Mouse (Mus musculus) left cerebral cortex, adult 8-10 months (tissue): Measurements from ENCODE around the gene Pask. TPM values are rescaled to one million over a fixed set of nuclear protein-coding genes. Genes with fewer than 3 reads are reported as not detected.

ENCODE experiments used
- DNase-seq, 2 experiments: peaks; one replicate each; pipeline ENCODE4 v3.0.0; 2022; ENCODE audit warnings: low spot score in 2 of 2
- microRNA-seq, 2 experiments: library from miRNA; unstranded; fragments of <30 nt; microRNA quantifications; one replicate each; pipeline ENCODE4 v1.2.0; 2022
- total RNA-seq, 4 experiments: library from RNA; stranded (reverse); gene quantifications; 2 replicates each; pipeline ENCODE4 v1.2.4; 2022

Gene Pask
- total RNA-seq, 4 experiments from 2014 or later, result 5.8 to 13.6 (median 6.3) TPM

DNA sequence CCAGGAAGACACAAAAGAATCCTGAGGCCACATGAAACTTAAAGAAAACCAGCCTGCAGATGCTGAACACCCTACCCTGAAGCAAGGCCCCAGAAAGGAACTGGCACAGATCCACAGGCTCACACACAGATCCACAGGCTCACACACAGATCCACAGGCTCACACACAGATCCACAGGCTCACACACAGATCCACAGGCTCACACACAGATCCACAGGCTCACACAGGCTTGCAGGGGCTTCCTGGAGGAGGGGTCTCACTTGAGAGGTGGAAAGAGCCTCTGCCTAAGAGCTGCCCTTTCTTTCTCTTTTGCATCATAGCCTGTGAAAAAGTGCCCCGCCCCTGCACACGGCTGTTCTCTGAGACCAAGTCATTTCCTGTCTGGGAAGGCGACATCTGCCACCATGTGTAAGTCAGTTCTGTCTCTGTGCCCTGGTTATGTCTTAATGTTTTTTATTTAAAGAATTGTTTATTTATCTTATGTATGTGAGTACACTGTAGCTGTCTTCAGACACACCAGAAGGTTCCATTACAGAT is 53.5 kb downstream of the Pask start:
- DNase-seq, result no peak

DNA sequence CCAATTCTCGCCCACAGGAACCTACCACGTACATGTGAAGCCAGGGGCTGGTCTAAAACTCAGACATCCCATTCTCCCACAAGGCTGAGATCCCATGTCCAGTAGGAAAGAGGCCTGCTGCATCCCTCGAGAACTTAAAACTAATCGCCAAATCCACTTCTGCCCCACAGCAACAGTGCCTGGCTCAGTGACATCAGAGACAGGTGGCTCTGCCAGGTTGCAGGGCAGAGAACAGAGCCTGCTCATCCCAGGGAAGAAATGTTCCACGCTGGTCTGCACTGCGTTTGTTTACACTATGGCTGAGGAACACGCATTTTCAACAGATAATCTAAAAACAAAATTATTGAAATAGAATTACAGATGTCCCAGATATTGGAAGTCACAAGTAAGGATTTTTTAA is 66.2 kb downstream of the Pask start:
- DNase-seq, result no peak

DNA sequence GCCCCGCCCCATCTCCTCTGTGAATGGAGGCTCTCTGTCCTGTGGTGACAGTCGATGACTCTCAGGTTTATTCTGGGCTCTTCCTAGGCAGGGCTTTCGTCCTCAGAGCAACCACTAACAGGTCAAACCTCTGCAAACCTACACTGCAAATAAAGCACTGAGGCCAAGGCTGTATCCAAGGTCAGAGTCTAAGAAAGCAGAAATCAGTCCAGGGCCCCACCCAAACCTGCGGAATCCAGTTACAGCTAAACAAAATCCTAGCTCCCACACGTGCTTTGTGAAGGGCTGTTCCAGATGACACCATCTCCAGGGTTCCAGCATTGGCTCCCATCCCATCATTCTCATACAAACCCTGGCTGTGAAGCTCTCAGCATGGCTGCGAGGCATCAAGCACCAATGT is 67.7 kb downstream of the Pask start:
- no peak for DNase-seq

DNA sequence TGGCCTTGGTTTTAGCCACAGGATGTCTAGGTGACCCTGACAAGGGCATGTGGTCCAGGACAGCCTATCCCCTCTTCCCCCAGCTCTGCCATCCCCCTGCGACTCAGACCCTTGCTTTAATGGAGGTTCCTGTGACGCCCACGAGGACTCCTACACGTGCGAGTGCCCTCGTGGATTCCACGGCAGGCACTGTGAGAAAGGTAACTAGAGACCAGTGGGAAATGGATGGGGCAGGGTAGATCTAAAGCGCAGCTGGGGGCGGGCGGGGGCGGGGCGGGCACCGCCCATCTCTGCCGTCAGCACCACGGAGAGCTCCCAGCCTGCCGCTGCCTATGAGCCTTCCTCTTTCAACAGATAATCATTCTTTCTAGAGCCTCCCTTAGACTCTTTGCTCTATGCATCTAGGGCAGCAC is 70.9 kb downstream of the Pask start:
- DNase-seq, result no peak

- DNase-seq, result no peak
Observed at GRCm38 (mm10) chr1:93271751-93272150, 71.5 kb downstream of the Pask start.

GRCm38 (mm10) chr1:93270516-93271240 is 72.6 kb downstream of the Pask start:
- no peak for DNase-seq

DNA sequence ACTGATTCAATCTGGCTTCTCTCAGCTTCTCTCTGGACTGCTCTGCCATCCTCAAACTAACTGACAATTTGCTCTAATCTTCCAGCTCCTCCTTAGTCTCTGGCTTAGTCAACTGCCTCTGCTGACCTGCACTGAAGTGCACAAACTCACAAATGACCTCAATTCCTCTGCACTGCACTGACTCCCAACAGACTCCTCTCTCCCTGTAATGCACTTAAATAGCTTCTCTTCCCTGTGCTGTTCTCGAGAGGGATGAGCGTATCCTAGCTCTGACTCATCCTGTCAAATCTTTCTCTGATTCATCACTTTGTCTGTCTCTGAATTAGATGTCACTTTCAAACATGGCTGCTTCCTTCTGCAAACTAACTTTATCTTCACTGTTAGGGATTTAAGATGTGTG is 75.0 kb downstream of the Pask start:
- DNase-seq, result no peak

- DNase-seq, result no peak
Observed at GRCm38 (mm10) chr1:93267207-93267606, 76.1 kb downstream of the Pask start.

Small RNA genes within 50 kb of the gene (microRNA-seq; reads per million reads assigned to microRNA genes)
- 0 reads per million in 2 experiments for gene Mir6345
- gene Mir6901, result 0 reads per million in 2 experiments
- 0 reads per million in 2 experiments for gene Mir6902

Other genes starting within 250 kb of the Pask start
- gene Kif1a, start 241.5 kb downstream of the Pask start, total RNA-seq, result 100 to 1,000 TPM; 755 to 840 (median 807) TPM
- not detected for gene Agxt, start 208.2 kb downstream of the Pask start, total RNA-seq
- under 1 TPM in 1 of 4 experiments, not detected in 3; 0.27 TPM for gene 2310007B03Rik, start 182.5 kb downstream of the Pask start, total RNA-seq
- gene Crocc2, start 174.8 kb downstream of the Pask start, total RNA-seq, result under 1 TPM; 0.15 to 0.42 (median 0.20) TPM
- 10 to 100 TPM in 1 of 4 experiments, 1 to 10 TPM in 3; 7.4 to 11.0 (median 9.1) TPM for gene Sned1, start 107.6 kb downstream of the Pask start, total RNA-seq
- 10 to 100 TPM; 19.3 to 20.3 (median 20.0) TPM for gene Mterf4, start 37.6 kb downstream of the Pask start, total RNA-seq
- gene Ppp1r7, start 628 bp downstream of the Pask start, total RNA-seq, result 100 to 1,000 TPM in 2 of 4 experiments, 10 to 100 TPM in 2; 85.0 to 107 (median 96.8) TPM
- gene Ano7, start 30.4 kb upstream of the Pask start, total RNA-seq, result under 1 TPM; 0.18 to 0.74 (median 0.51) TPM
- 100 to 1,000 TPM; 148 to 174 (median 161) TPM for gene Hdlbp, start 135.3 kb upstream of the Pask start, total RNA-seq
- 10 to 100 TPM; 12.2 to 13.9 (median 12.8) TPM for gene Farp2, start 168.6 kb upstream of the Pask start, total RNA-seq